Mouse (Mus musculus) liver, embryonic 13.5 days (tissue): ENCODE measurements around the gene Psap. TPM values are rescaled to one million over a fixed set of nuclear protein-coding genes. Genes with fewer than 3 reads are reported as not detected.

Source experiments
- ATAC-seq: fragments of 200-750 bp; cut with Nextera tagmentation; 2 replicates; pipeline ENCODE4 v1.8.0; 2017; ENCODE audit warnings: low read depth, mild to moderate bottlenecking, moderate number of reproducible peaks, moderate library complexity
- DNase-seq: peaks from one replicate; pipeline ENCODE4 v3.0.0; 2022
- H3K27ac ChIP-seq: fragments of 300-500 bp; sonication (generic); 2 replicates; pipeline ENCODE4 v1.5.1; 2015; ENCODE audit warnings: moderate library complexity, mild to moderate bottlenecking, inconsistent platforms
- H3K27me3 ChIP-seq: fragments of 300-500 bp; sonication (generic); 2 replicates; pipeline ENCODE4 v1.6.1; 2015; ENCODE audit warnings: mild to moderate bottlenecking, inconsistent platforms
- H3K36me3 ChIP-seq: fragments of 300-500 bp; sonication (generic); 2 replicates; pipeline ENCODE4 v1.6.1; 2015; ENCODE audit warnings: mild to moderate bottlenecking, inconsistent platforms
- H3K4me1 ChIP-seq: fragments of 300-500 bp; sonication (generic); replicated peaks from 2 replicates; pipeline ENCODE4 v1.6.1; 2015; ENCODE audit warnings: inconsistent platforms
- H3K4me2 ChIP-seq: fragments of 300-500 bp; sonication (generic); 2 replicates; pipeline ENCODE4 v1.6.1; 2015; ENCODE audit warnings: inconsistent platforms, mild to moderate bottlenecking, moderate library complexity
- H3K4me3 ChIP-seq: fragments of 300-500 bp; sonication (generic); replicated peaks from 2 replicates; pipeline ENCODE4 v1.5.1; 2015; ENCODE audit warnings: mild to moderate bottlenecking, inconsistent platforms
- H3K9ac ChIP-seq: fragments of 300-500 bp; sonication (generic); 2 replicates; pipeline ENCODE4 v1.6.1; 2015; ENCODE audit warnings: mild to moderate bottlenecking, inconsistent platforms
- H3K9me3 ChIP-seq: fragments of 300-500 bp; sonication (generic); replicated peaks from 2 replicates; pipeline ENCODE4 v1.6.1; 2016; ENCODE audit warnings: inconsistent platforms
- WGBS: fragments of 180-500 bp; shearing (Covaris S2); methylation state at CpG from one replicate; pipeline ENCODE4 v1.1.7; 2015; ENCODE audit not compliant: insufficient replicate concordance; 5-methylcytosine and 5-hydroxymethylcytosine counted together
- polyA plus RNA-seq: library from polyadenylated mRNA; unstranded; fragments of >200 nt; fragmentation: Nextera tagmentation; extraction: Ambion mirVana; gene quantifications from 2 replicates; pipeline ENCODE4 v1.2.1, GENCODE M21; 2015

The Psap gene
- polyA plus RNA-seq, 1 experiment from 2014 or later = 52.6 TPM

DNA sequence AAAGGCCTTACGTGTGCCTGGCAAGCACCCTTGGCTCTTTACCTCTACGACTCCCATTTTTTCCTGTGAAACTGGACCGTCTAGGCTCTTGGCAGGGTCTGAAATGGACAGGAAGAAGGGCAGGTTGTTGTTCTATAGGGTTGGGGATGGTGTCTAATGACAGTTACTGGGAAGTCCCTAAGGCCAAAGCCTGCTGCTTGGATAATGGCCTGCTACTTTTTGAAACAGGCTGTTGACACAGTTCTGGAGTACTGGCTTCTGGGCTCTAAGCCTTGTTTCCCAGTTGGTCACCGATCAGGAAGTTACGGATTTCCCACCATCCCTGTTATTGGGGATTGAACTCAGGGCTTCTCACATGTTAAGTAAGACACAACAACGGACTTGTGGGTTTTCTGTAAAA lies 2.9 kb downstream of the Psap start:
- WGBS = 86% methylated on average over 6 of the region's 6 CpGs
- Histone ChIP-seq H3K4me3 (peak overlapping the region; percentile 14; the same call in 1 of the 2 replicates), H3K9ac (peak overlapping the region; percentile 13; the same call in 1 of the 2 replicates), H3K4me1 (peaks cover 78% of the 10 kb centered on the region), H3K27me3 (no peaks in the 10 kb centered on the region), H3K9me3 (no peaks in the 10 kb centered on the region), H3K27ac (no peak overlapping the region), H3K36me3 (peaks cover 7% of the 10 kb centered on the region; the same call in 1 of the 2 replicates), H3K4me2 (peak overlapping the region; percentile 85)
- DNase-seq = no peak
- ATAC-seq = no peak

GRCm38 (mm10) chr10:60281571-60282050 lies 4.2 kb downstream of the Psap start:
- Histone ChIP-seq H3K36me3 (peaks cover 11% of the 10 kb centered on the region; the same call in 1 of the 2 replicates), H3K27me3 (no peaks in the 10 kb centered on the region), H3K9ac (no peak overlapping the region), H3K27ac (0 out of 2 replicates have a peak overlapping the region, but pooled peaks have one; percentile 54), H3K4me3 (no peak overlapping the region), H3K4me2 (no peak overlapping the region), H3K9me3 (no peaks in the 10 kb centered on the region), H3K4me1 (peaks cover 87% of the 10 kb centered on the region)
- DNase-seq = no peak
- WGBS = 76% methylated on average over 9 of the region's 9 CpGs
- ATAC-seq = no peak

DNA sequence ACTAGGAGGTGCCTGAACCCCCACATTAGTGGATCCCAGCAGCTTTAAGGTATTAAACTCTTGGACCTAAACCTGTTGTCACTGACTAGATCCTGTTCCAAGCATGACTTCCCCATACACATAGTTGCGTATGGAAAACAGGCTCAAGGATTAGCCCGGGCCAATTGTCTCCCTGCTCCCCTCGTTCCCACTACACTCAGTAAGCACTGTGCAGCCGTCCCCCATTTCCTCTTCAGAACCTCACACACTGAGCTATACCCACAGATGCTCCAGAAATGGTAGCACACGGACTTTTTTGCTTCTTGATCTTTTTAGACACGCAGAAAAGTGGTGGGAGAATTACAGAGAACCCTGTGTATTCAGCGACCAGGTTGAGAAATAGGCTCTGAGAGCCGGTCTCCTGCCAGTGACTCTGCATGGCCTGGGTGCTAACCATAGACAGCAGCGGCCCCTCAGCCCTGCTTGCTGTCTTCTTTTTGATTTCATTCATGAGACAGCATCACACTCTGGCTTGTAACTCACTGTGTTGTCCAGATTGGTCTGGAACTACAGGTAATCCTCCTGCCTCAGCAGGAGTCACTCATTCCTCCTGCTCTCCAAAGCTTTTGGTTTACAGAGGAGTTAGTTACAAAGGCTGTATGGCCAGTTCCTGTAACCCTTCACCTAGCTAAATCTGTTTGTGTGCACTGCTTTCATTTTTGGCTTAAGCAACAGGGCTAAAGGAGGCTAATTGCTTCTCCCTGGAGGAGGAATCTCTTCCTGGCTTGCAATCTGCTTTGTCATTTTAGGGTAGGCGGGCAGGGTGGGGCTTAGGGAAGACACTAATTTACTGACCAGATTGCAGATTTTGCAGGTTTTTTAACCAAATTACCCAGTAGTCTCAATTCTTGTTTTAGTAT lies 4.9 kb downstream of the Psap start:
- no peak for DNase-seq
- Histone ChIP-seq H3K27me3 (no peaks in the 10 kb centered on the region), H3K4me2 (peak overlapping the region; percentile 4; the same call in 1 of the 2 replicates), H3K27ac (peak overlapping the region; percentile 54), H3K4me3 (no peak overlapping the region), H3K9ac (peak overlapping the region; percentile 11; the same call in 1 of the 2 replicates), H3K9me3 (no peaks in the 10 kb centered on the region), H3K36me3 (peaks cover 11% of the 10 kb centered on the region; the same call in 1 of the 2 replicates), H3K4me1 (peaks cover 87% of the 10 kb centered on the region)
- WGBS = 67% methylated on average over 10 of the region's 10 CpGs
- no peak for ATAC-seq

- Histone ChIP-seq H3K9ac (no peak overlapping the region), H3K27ac (peak overlapping the region; percentile 40)
These were observed 6.8 kb downstream of the Psap start for GRCm38 (mm10) chr10:60284248-60284647.

GRCm38 (mm10) chr10:60284676-60285111 lies 7.3 kb downstream of the Psap start:
- no peak for ATAC-seq

More at GRCm38 (mm10) chr10:60284248-60284647, 6.8 kb downstream of the Psap start:
- no peak overlapping the region for H3K4me3 ChIP-seq
- H3K4me1 ChIP-seq = peaks cover 90% of the 10 kb centered on the region
- H3K27me3 ChIP-seq = no peaks in the 10 kb centered on the region
- peaks cover 10% of the 10 kb centered on the region; the same call in 1 of the 2 replicates for H3K36me3 ChIP-seq
- no peak for ATAC-seq
- no peak for DNase-seq
- no peak overlapping the region for H3K4me2 ChIP-seq
- 47% methylated on average over 6 of the region's 6 CpGs for WGBS
- H3K9me3 ChIP-seq = no peaks in the 10 kb centered on the region

GRCm38 (mm10) chr10:60285183-60285582 lies 7.8 kb downstream of the Psap start:
- peaks cover 91% of the 10 kb centered on the region for H3K4me1 ChIP-seq
- peaks cover 5% of the 10 kb centered on the region; the same call in 1 of the 2 replicates for H3K36me3 ChIP-seq
- H3K27ac ChIP-seq = 0 out of 2 replicates have a peak overlapping the region, but pooled peaks have one; percentile 15
- no peaks in the 10 kb centered on the region for H3K9me3 ChIP-seq
- DNase-seq (no peak), ATAC-seq (no peak)
- H3K4me2 ChIP-seq = 0 out of 2 replicates have a peak overlapping the region, but pooled peaks have one; percentile 5
- no peaks in the 10 kb centered on the region for H3K27me3 ChIP-seq
- no peak overlapping the region for H3K9ac ChIP-seq
- 80% methylated on average over 8 of the region's 8 CpGs for WGBS
- H3K4me3 ChIP-seq = no peak overlapping the region

More at GRCm38 (mm10) chr10:60284676-60285111, 7.3 kb downstream of the Psap start:
- Histone ChIP-seq H3K4me1 (peaks cover 91% of the 10 kb centered on the region), H3K4me3 (no peak overlapping the region), H3K27me3 (no peaks in the 10 kb centered on the region), H3K9me3 (no peaks in the 10 kb centered on the region), H3K9ac (no peak overlapping the region), H3K27ac (peak overlapping the region; percentile 40), H3K4me2 (no peak overlapping the region), H3K36me3 (peaks cover 8% of the 10 kb centered on the region; the same call in 1 of the 2 replicates)
- DNase-seq = no peak
- WGBS = 49% methylated on average over 8 of the region's 8 CpGs

- no peaks in the 10 kb centered on the region for H3K9me3 ChIP-seq
- 0 out of 2 replicates have a peak overlapping the region, but pooled peaks have one; percentile 5 for H3K4me2 ChIP-seq
- H3K9ac ChIP-seq = no peak overlapping the region
- DNase-seq (no peak), ATAC-seq (no peak)
- H3K4me1 ChIP-seq = peaks cover 91% of the 10 kb centered on the region
- H3K36me3 ChIP-seq = peaks cover 5% of the 10 kb centered on the region; the same call in 1 of the 2 replicates
- no peak overlapping the region for H3K4me3 ChIP-seq
- 0 out of 2 replicates have a peak overlapping the region, but pooled peaks have one; percentile 15 for H3K27ac ChIP-seq
- WGBS = 78% methylated on average over 14 of the region's 14 CpGs
- no peaks in the 10 kb centered on the region for H3K27me3 ChIP-seq
These were observed 8.4 kb downstream of the Psap start for GRCm38 (mm10) chr10:60285676-60286372.

GRCm38 (mm10) chr10:60286546-60286945 lies 9.1 kb downstream of the Psap start:
- ATAC-seq (no peak), DNase-seq (no peak)
- no peak overlapping the region for H3K4me2 ChIP-seq
- peaks cover 8% of the 10 kb centered on the region; the same call in 1 of the 2 replicates for H3K36me3 ChIP-seq
- H3K4me3 ChIP-seq = no peak overlapping the region
- no peaks in the 10 kb centered on the region for H3K27me3 ChIP-seq
- H3K9ac ChIP-seq = no peak overlapping the region
- 70% methylated on average over 7 of the region's 7 CpGs for whole genome bisulfite sequencing
- H3K9me3 ChIP-seq = no peaks in the 10 kb centered on the region
- no peak overlapping the region for H3K27ac ChIP-seq
- peaks cover 91% of the 10 kb centered on the region for H3K4me1 ChIP-seq

GRCm38 (mm10) chr10:60287161-60287560 lies 9.7 kb downstream of the Psap start:
- no peak for DNase-seq
- Histone ChIP-seq H3K9ac (no peak overlapping the region), H3K36me3 (peaks cover 13% of the 10 kb centered on the region; the same call in 1 of the 2 replicates), H3K4me2 (no peak overlapping the region), H3K4me1 (peaks cover 91% of the 10 kb centered on the region), H3K4me3 (no peak overlapping the region), H3K27ac (no peak overlapping the region), H3K27me3 (no peaks in the 10 kb centered on the region), H3K9me3 (no peaks in the 10 kb centered on the region)
- WGBS = 79% methylated on average over 4 of the region's 4 CpGs
- ATAC-seq = no peak

- H3K27me3 ChIP-seq = no peaks in the 10 kb centered on the region
- no peak for ATAC-seq
- H3K4me1 ChIP-seq = peaks cover 89% of the 10 kb centered on the region
- H3K9me3 ChIP-seq = no peaks in the 10 kb centered on the region
- 79% methylated on average over 2 of the region's 2 CpGs for WGBS
- no peak overlapping the region for H3K9ac ChIP-seq
- DNase-seq = no peak
- H3K4me3 ChIP-seq = no peak overlapping the region
- no peak overlapping the region for H3K4me2 ChIP-seq
- peaks cover 18% of the 10 kb centered on the region; the same call in 1 of the 2 replicates for H3K36me3 ChIP-seq
- H3K27ac ChIP-seq = no peak overlapping the region
These were observed 10.3 kb downstream of the Psap start for GRCm38 (mm10) chr10:60287726-60288125.
